Mouse (Mus musculus): Measurements from ENCODE around the gene Ppp1r35. TPM values are rescaled to one million over a fixed set of nuclear protein-coding genes. Genes with fewer than 3 reads are reported as not detected.

The Ppp1r35 gene
- polyA plus RNA-seq, 1 experiment, result 75.4 TPM

DNA sequence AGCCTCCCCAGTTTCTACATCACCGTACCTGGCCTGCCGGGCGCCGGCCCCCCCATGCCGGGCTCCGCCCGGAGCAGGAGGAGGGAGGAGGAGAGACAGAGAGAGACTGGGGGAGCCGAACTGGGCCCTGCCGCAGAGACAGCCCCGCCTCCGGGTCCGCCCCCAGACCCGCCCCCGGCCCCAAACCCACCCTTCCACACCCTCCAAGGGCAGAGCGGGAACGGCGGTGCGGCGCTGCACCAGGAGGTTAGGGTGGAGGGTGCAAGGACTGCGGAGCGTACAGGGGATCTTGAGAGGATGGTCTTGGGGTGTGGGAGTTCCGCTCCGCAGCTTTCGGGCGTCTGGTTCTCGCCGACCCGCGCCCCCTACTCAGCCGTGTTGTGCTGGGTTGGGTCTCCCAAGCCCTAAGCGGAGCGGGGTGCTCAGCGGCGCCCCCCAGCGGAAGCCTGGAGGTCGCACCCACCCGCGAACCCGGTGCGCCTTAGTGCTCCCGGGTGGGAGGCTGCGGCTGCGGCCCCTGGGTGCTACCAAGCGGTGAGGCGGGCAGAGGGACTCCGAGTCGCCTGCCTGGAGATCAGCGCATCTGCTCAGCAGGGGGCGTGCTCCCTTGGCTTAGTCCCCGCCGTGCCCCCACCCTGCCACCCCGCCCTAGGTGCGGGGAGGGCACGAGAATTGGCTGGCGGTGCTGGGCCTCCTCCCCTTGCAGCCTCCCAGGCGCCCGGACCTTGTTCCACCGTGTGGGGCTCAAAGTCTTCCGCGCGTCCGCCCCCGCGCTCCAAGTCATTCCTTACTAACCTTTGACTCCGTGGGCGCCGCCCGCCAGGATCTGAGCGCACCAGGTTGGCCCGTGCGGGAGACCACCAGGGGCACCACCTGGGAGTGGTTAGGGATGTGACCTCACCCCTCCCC, 37.4 kb upstream of the Ppp1r35 start, which contains the start of gene Nyap1:
Gene Nyap1 (minus strand): TSS at position 585 of the 909 bp plus-strand sequence.
- Histone ChIP-seq H3K36me3 (ENCODE audit: control insufficient read depth, insufficient read depth, low read length) (no peaks in the 10 kb centered on the region), H3K4me1 (ENCODE audit: control insufficient read depth, insufficient read depth, insufficient read length, low read length) (peaks cover 13% of the 10 kb centered on the region), H3K27ac (ENCODE audit: insufficient read depth, low read depth, low read length) (peak within 1 kb of the TSS; percentile 75), H3K4me3 (ENCODE audit: low read depth, low read length) (peak within 1 kb of the TSS; percentile 88), H3K27me3 (ENCODE audit: control insufficient read depth, insufficient read depth, low read length) (no peaks in the 10 kb centered on the region)
- peak; percentile 52; the same call in 1 of the 2 replicates for TF ChIP-seq POLR2A (IDR thresholded peaks at IDR 0.05; ENCODE audit: low read depth, low read length)
- TF ChIP-seq CTCF (IDR thresholded peaks at IDR 0.05; ENCODE audit: extremely low read depth, insufficient read length, insufficient replicate concordance, low read depth, low read length), result peak; percentile 66
- under 1% methylated on average over 71 of the region's 71 CpGs for WGBS

GRCm38 (mm10) chr5:137742048-137742447, 36.6 kb upstream of the Ppp1r35 start:
- TF ChIP-seq CTCF (IDR thresholded peaks at IDR 0.05; ENCODE audit: extremely low read depth, insufficient read length, insufficient replicate concordance, low read depth, low read length) (no peak), POLR2A (IDR thresholded peaks at IDR 0.05; ENCODE audit: low read depth, low read length) (no peak)
- Histone ChIP-seq H3K4me1 (ENCODE audit: control insufficient read depth, insufficient read depth, insufficient read length, low read length) (peaks cover 13% of the 10 kb centered on the region), H3K36me3 (ENCODE audit: control insufficient read depth, insufficient read depth, low read length) (no peaks in the 10 kb centered on the region), H3K4me3 (ENCODE audit: low read depth, low read length) (no peak overlapping the region), H3K27me3 (ENCODE audit: control insufficient read depth, insufficient read depth, low read length) (no peaks in the 10 kb centered on the region), H3K27ac (ENCODE audit: insufficient read depth, low read depth, low read length) (peak overlapping the region; percentile 55)
- 42% methylated on average over 10 of the region's 10 CpGs for WGBS

- Histone ChIP-seq H3K4me1 (ENCODE audit: control insufficient read depth, insufficient read depth, insufficient read length, low read length) (peaks cover 13% of the 10 kb centered on the region), H3K4me3 (ENCODE audit: low read depth, low read length) (no peak overlapping the region), H3K27ac (ENCODE audit: insufficient read depth, low read depth, low read length) (no peak overlapping the region), H3K36me3 (ENCODE audit: control insufficient read depth, insufficient read depth, low read length) (no peaks in the 10 kb centered on the region), H3K27me3 (ENCODE audit: control insufficient read depth, insufficient read depth, low read length) (no peaks in the 10 kb centered on the region)
- WGBS, result 93% methylated on average over 6 of the region's 6 CpGs
- no peak for TF ChIP-seq POLR2A (IDR thresholded peaks at IDR 0.05; ENCODE audit: low read depth, low read length)
- no peak for TF ChIP-seq CTCF (IDR thresholded peaks at IDR 0.05; ENCODE audit: extremely low read depth, insufficient read length, insufficient replicate concordance, low read depth, low read length)
Observed at GRCm38 (mm10) chr5:137742836-137743235, 35.8 kb upstream of the Ppp1r35 start.

DNA sequence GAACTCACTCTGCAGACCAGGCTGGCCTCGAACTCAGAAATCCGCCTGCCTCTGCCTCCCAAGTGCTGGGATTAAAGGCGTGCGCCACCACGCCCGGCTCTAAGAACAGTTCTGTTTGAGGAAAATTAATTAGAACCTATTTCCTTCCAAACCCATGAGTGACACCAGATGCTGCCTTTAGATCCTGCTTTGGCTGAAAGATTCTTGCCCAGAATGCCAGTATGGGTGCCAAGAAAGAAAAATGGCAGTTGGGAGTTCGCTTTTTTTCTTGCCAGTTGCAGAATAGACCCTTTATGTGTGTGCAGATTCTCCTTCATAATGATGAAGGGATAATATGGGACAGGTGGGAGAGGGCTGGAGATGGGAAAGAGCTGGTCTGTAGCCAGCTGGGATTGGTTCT, 34.5 kb upstream of the Ppp1r35 start:
- H3K4me1 ChIP-seq (ENCODE audit: control insufficient read depth, insufficient read depth, insufficient read length, low read length), result peaks cover 13% of the 10 kb centered on the region
- H3K36me3 ChIP-seq (ENCODE audit: control insufficient read depth, insufficient read depth, low read length), result 0 out of 2 replicates have a peak, but pooled peaks cover 1% of the 10 kb centered on the region
- WGBS, result 78% methylated on average over 7 of the region's 7 CpGs
- no peaks in the 10 kb centered on the region for H3K27me3 ChIP-seq (ENCODE audit: control insufficient read depth, insufficient read depth, low read length)
- H3K27ac ChIP-seq (ENCODE audit: insufficient read depth, low read depth, low read length), result no peak overlapping the region
- H3K4me3 ChIP-seq (ENCODE audit: low read depth, low read length), result no peak overlapping the region
- no peak for TF ChIP-seq POLR2A (IDR thresholded peaks at IDR 0.05; ENCODE audit: low read depth, low read length)
- TF ChIP-seq CTCF (IDR thresholded peaks at IDR 0.05; ENCODE audit: extremely low read depth, insufficient read length, insufficient replicate concordance, low read depth, low read length), result no peak

DNA sequence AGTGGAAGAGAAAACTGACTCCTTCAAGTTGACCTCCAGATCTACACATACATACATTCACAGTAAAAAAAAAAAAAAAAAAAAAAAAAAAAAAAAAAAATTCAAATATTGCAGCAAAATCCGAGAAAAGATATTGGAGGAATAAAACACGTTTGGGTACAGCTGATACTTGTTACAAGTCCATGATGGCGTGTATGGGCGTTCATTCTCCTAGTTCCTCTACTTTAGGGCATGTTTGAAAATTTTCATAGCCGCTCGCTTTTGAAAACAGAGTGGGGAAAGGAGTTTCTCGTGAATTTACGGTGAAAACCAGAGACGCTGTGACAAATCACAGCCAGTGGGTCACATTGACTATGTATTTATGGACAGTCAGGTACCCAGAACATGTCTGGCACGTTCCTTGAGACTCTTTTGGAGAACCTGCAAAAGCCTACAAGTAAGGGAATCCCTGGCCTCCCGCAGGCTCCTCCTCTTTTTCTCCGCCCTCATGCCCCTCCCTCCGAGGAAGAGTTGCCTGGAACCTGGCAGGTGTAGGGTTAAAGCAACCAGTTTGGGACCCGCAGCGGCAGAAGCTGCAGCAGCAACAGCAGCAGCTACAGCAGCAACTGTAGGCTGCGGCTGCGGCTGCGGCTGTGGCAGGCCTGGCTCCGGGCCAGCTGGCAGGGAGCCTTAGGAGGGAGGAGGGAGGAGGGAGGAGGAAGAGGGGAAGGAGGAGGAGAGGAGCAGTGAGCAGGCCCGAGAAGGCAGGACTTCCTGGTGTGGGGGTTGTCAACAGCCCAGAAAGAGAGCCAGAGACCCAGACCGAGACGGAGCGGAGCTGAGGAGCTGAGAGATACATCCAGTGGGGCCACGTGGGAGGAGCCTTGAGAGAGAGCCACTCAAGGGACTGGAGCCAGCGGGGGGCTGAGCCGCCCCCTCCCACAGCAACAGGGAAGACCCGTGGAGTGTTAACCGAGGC, 33.2 kb upstream of the Ppp1r35 start, which contains the start of gene Tsc22d4:
Gene Tsc22d4 (plus strand): TSS at position 517 of the 958 bp plus-strand sequence.
- H3K27me3 ChIP-seq (ENCODE audit: control insufficient read depth, insufficient read depth, low read length), result no peaks in the 10 kb centered on the region
- H3K4me1 ChIP-seq (ENCODE audit: control insufficient read depth, insufficient read depth, insufficient read length, low read length), result peaks cover 14% of the 10 kb centered on the region
- TF ChIP-seq CTCF (IDR thresholded peaks at IDR 0.05; ENCODE audit: extremely low read depth, insufficient read length, insufficient replicate concordance, low read depth, low read length), result no peak
- TF ChIP-seq POLR2A (IDR thresholded peaks at IDR 0.05; ENCODE audit: low read depth, low read length), result peak; percentile 84
- H3K4me3 ChIP-seq (ENCODE audit: low read depth, low read length), result peak within 1 kb of the TSS; percentile 90
- WGBS, result 3% methylated on average over 28 of the region's 28 CpGs
- peak within 1 kb of the TSS; percentile 96 for H3K27ac ChIP-seq (ENCODE audit: insufficient read depth, low read depth, low read length)
- H3K36me3 ChIP-seq (ENCODE audit: control insufficient read depth, insufficient read depth, low read length), result peaks cover 6% of the 10 kb centered on the region; the same call in 1 of the 2 replicates

GRCm38 (mm10) chr5:137746282-137746850, 32.3 kb upstream of the Ppp1r35 start:
- H3K4me3 ChIP-seq (ENCODE audit: low read depth, low read length), result peak overlapping the region; percentile 90
- H3K4me1 ChIP-seq (ENCODE audit: control insufficient read depth, insufficient read depth, insufficient read length, low read length), result peaks cover 14% of the 10 kb centered on the region
- TF ChIP-seq CTCF (IDR thresholded peaks at IDR 0.05; ENCODE audit: extremely low read depth, insufficient read length, insufficient replicate concordance, low read depth, low read length) (no peak), POLR2A (IDR thresholded peaks at IDR 0.05; ENCODE audit: low read depth, low read length) (no peak; the same call in 1 of the 2 replicates)
- 0% methylated on average over 20 of the region's 20 CpGs for WGBS
- peaks cover 14% of the 10 kb centered on the region for H3K36me3 ChIP-seq (ENCODE audit: control insufficient read depth, insufficient read depth, low read length)
- H3K27me3 ChIP-seq (ENCODE audit: control insufficient read depth, insufficient read depth, low read length), result no peaks in the 10 kb centered on the region
- peak overlapping the region; percentile 96 for H3K27ac ChIP-seq (ENCODE audit: insufficient read depth, low read depth, low read length)
